Mouse (Mus musculus): ENCODE results near the gene Fgfr2.

GRCm38 (mm10) chr7:130385732-130386294 is 2737.3 kb downstream of the Fgfr2 start:
- no peak for TF ChIP-seq CTCF (IDR thresholded peaks at IDR 0.05; ENCODE audit: insufficient read depth, low read length)
- TF ChIP-seq POLR2A (IDR thresholded peaks at IDR 0.05; ENCODE audit: borderline replicate concordance, extremely low read depth, low read depth, low read length): no peak
